ENCODE assay signal across 8 mouse cellular contexts in genomic region chr16:39109383-39110033, GRCm38 (mm10).
DNase-seq lines count a peak whose midpoint lies in the region; ATAC-seq and TF ChIP-seq lines count a peak whose summit lies in the region.

No protein-coding gene starts in this region.

- TF ChIP-seq RAD21 in CH12.LX (IDR thresholded peaks at IDR 0.05; ENCODE audit: low read depth, low read length) = peak; percentile 76

- no peak overlapping the region for H3K4me3 ChIP-seq in CH12.LX (replicated peaks in 1 of 3; ENCODE audit: low read depth in 2 of 3, low read length in 2 of 3, poor library complexity in 1 of 3)
- H3K4me3 ChIP-seq in cortical plate, adult 2 months (ENCODE audit: insufficient read depth, low read length) = peak overlapping the region; percentile 61
- no peak overlapping the region for H3K4me3 ChIP-seq in heart, postnatal 0 days (ENCODE audit: low read depth, low read length)
- 0 out of 2 replicates have a peak overlapping the region, but pooled peaks have one; percentile 15 for H3K4me3 ChIP-seq in lung, embryonic 15.5 days

- no peak for TF ChIP-seq EP300 in CH12.LX (IDR thresholded peaks at IDR 0.05; ENCODE audit: low read length)
- no peak for TF ChIP-seq EP300 in heart, postnatal 0 days (IDR thresholded peaks at IDR 0.05; ENCODE audit: low read depth)

- DNase-seq in CH12.LX (ENCODE audit: extremely low read depth) = peak; percentile 69
- no peak for DNase-seq in Patski (ENCODE audit: low read depth, low spot score)
- DNase-seq in heart, postnatal 0 days (ENCODE audit: low spot score) = peak; percentile 48
- DNase-seq in kidney, postnatal 36 days = peak; percentile 41 to 75
- peak; percentile 72 for DNase-seq in right cerebral cortex, postnatal 14 days

- H3K9ac ChIP-seq in CH12.LX (ENCODE audit: insufficient read depth, low read depth) = no peak overlapping the region
- H3K9ac ChIP-seq in heart, postnatal 0 days (replicated peaks; ENCODE audit: low read depth, low read length) = no peak overlapping the region
- H3K9ac ChIP-seq in lung, embryonic 15.5 days = no peak overlapping the region

- dilution Hi-C loops in CH12.LX (cut with MboI; ENCODE audit: extremely low pct_ligation_motif_present, extremely low pct_unique_long_range_greater_than_20kb, low sequenced_read_pairs) = no loop called here

- TF ChIP-seq CTCF in CH12.LX (conservative IDR thresholded peaks at IDR 0.05 in 1 of 2, IDR thresholded peaks at IDR 0.05 in 1 of 2; ENCODE audit: low read depth in 2 of 2, low read length in 2 of 2) (peak; percentile 46 to 67), Patski (IDR thresholded peaks at IDR 0.05) (peak; percentile 66)
- peak; percentile 54; the same call in 1 of the 2 replicates for TF ChIP-seq CTCF in cortical plate, adult 2 months (IDR thresholded peaks at IDR 0.05; ENCODE audit: extremely low read depth, insufficient read depth, low read length)
- peak; percentile 60 for TF ChIP-seq CTCF in heart, postnatal 0 days (IDR thresholded peaks at IDR 0.05; ENCODE audit: low read depth)

- H3K9me3 ChIP-seq in CH12.LX (replicated peaks; ENCODE audit: low read length) = peaks cover 13% of the 10 kb centered on the region
- no peaks in the 10 kb centered on the region for H3K9me3 ChIP-seq in heart, postnatal 0 days (replicated peaks; ENCODE audit: control insufficient read depth, low read length)
- no peaks in the 10 kb centered on the region for H3K9me3 ChIP-seq in lung, embryonic 15.5 days

- in situ Hi-C loops in CH12.LX (cut with MboI; ENCODE audit: low pct_ligation_motif_present, low pct_unique_long_range_greater_than_20kb, low sequenced_read_pairs) (loop anchor here (25.0 kb wide), 1 partner anchor 203 kb away; no protein-coding TSS in a partner anchor), Patski (cut with MboI; ENCODE audit: low pct_unique_long_range_greater_than_20kb) (no loop called here)

- TF ChIP-seq POLR2A in CH12.LX (IDR thresholded peaks at IDR 0.05; ENCODE audit: low read depth, low read length) = no peak
- TF ChIP-seq POLR2A in cortical plate, adult 2 months (IDR thresholded peaks at IDR 0.05; ENCODE audit: extremely low read depth, insufficient read depth, low read length) = no peak

- H3K27me3 ChIP-seq in CH12.LX (replicated peaks) (no peaks in the 10 kb centered on the region), Patski (no peaks in the 10 kb centered on the region)
- H3K27me3 ChIP-seq in heart, postnatal 0 days (ENCODE audit: control insufficient read depth, insufficient read depth, low read length) = no peaks in the 10 kb centered on the region
- H3K27me3 ChIP-seq in lung, embryonic 15.5 days = no peaks in the 10 kb centered on the region

- WGBS in heart, postnatal 0 days = 46% methylated on average over 15 of the region's 15 CpGs
- 31% methylated on average over 15 of the region's 15 CpGs for WGBS in lung, embryonic 15.5 days

- H3K4me1 ChIP-seq in CH12.LX (ENCODE audit: control insufficient read depth in 1 of 2, insufficient read depth in 2 of 2) = no peaks in the 10 kb centered on the region
- no peaks in the 10 kb centered on the region for H3K4me1 ChIP-seq in cortical plate, adult 2 months (ENCODE audit: control insufficient read depth, insufficient read depth, low read length)
- H3K4me1 ChIP-seq in heart, postnatal 0 days (ENCODE audit: control insufficient read depth, insufficient read depth) = no peaks in the 10 kb centered on the region
- 0 out of 2 replicates have a peak, but pooled peaks cover 2% of the 10 kb centered on the region for H3K4me1 ChIP-seq in lung, embryonic 15.5 days

- no peaks in the 10 kb centered on the region for H3K36me3 ChIP-seq in CH12.LX (replicated peaks in 1 of 2; ENCODE audit: control insufficient read depth in 1 of 2, insufficient read depth in 1 of 2, low read length in 1 of 2)
- H3K36me3 ChIP-seq in heart, postnatal 0 days (replicated peaks; ENCODE audit: control insufficient read depth, insufficient read depth, low read length) = no peaks in the 10 kb centered on the region
- H3K36me3 ChIP-seq in lung, embryonic 15.5 days = no peaks in the 10 kb centered on the region

- H3K79me2 ChIP-seq in CH12.LX (replicated peaks; ENCODE audit: control insufficient read depth, extremely low read depth, insufficient read depth, poor library complexity, severe bottlenecking) = no peaks in the 10 kb centered on the region

- no peak overlapping the region for H3K27ac ChIP-seq in CH12.LX (ENCODE audit: insufficient read depth, low read depth)
- no peak overlapping the region for H3K27ac ChIP-seq in cortical plate, adult 2 months (ENCODE audit: insufficient read depth, low read length)
- H3K27ac ChIP-seq in heart, postnatal 0 days (ENCODE audit: low read depth) = no peak overlapping the region
- no peak overlapping the region for H3K27ac ChIP-seq in lung, embryonic 15.5 days

- CTCF ChIA-PET in Patski (lab: Charles Lee) = interaction anchor here (1.2 to 1.5 kb wide), 2 partner anchors 12 to 14 kb away, joined by 3 read pairs; no protein-coding TSS in a partner anchor

- H3K4me2 ChIP-seq in CH12.LX (ENCODE audit: insufficient read depth, low read depth, poor library complexity, severe bottlenecking) = no peak overlapping the region
- H3K4me2 ChIP-seq in heart, postnatal 0 days (ENCODE audit: low read depth, low read length) = peak overlapping the region; percentile 16; the same call in 1 of the 2 replicates
- H3K4me2 ChIP-seq in lung, embryonic 15.5 days = peak overlapping the region; percentile 54

- peak; percentile 44 for ATAC-seq in Patski
- ATAC-seq in heart, postnatal 0 days (ENCODE audit: insufficient read depth, low read depth) = no peak
- ATAC-seq in lung, embryonic 15.5 days (ENCODE audit: borderline replicate concordance, extremely low read depth, low FRiP score, low TSS enrichment) = no peak
- no peak for ATAC-seq in erythroid progenitor cell, adult 5-6 weeks (replicated peaks; ENCODE audit: low FRiP score, poor library complexity, severe bottlenecking)

- POLR2A ChIA-PET in Patski (lab: Charles Lee) = interaction anchor here (0.6 kb wide), 3 partner anchors 50 to 381 kb away, joined by 3 to 4 read pairs (median 4); no protein-coding TSS in a partner anchor

TF ChIP-seq in CH12.LX, 34 proteins besides CTCF, POLR2A, EP300 and RAD21:
- peak; percentile 26; the same call in 1 of the 2 replicates for TF ChIP-seq MAX (IDR thresholded peaks at IDR 0.05; ENCODE audit: low read length)
- TF ChIP-seq ZNF384 (IDR thresholded peaks at IDR 0.05; ENCODE audit: low read depth, low read length) = peak; percentile 99
- TF ChIP-seq MYC (IDR thresholded peaks at IDR 0.05; ENCODE audit: low read depth, low read length) = no peak
- no peak for TF ChIP-seq RCOR1 (conservative IDR thresholded peaks at IDR 0.05; ENCODE audit: low read depth, low read length)
- TF ChIP-seq ZMIZ1 (IDR thresholded peaks at IDR 0.05; ENCODE audit: low read depth, low read length) = no peak
- TF ChIP-seq JUND (conservative IDR thresholded peaks at IDR 0.05; ENCODE audit: low read depth, low read length) = no peak
- no peak for TF ChIP-seq NELFE (IDR thresholded peaks at IDR 0.05; ENCODE audit: low read depth, low read length)
- TF ChIP-seq ZKSCAN1 (IDR thresholded peaks at IDR 0.05; ENCODE audit: borderline replicate concordance, low read depth, low read length) = no peak
- TF ChIP-seq USF1 (IDR thresholded peaks at IDR 0.05; ENCODE audit: low read depth, low read length) = no peak
- peak; percentile 50 for TF ChIP-seq SMC3 (IDR thresholded peaks at IDR 0.05; ENCODE audit: low read depth, low read length)
- no peak for TF ChIP-seq ETS1 (conservative IDR thresholded peaks at IDR 0.05; ENCODE audit: low read depth, low read length)
- TF ChIP-seq TBP (conservative IDR thresholded peaks at IDR 0.05; ENCODE audit: low read depth, low read length) = no peak
- TF ChIP-seq NRF1 (IDR thresholded peaks at IDR 0.05; ENCODE audit: low read depth, low read length) = no peak

Comparison
In these comparisons a context has a peak if more than half of its experiments do, and no peak if none do; other contexts are left out.
1. H3K4me3 ChIP-seq: peak in cortical plate, adult 2 months (single experiment) and lung, embryonic 15.5 days (single experiment); none in CH12.LX (0 of 3) and heart, postnatal 0 days (single experiment).
2. Peak in every context shown above with its lines, with median percentiles within 50 percentile points of each other: CTCF ChIP-seq.